Mouse (Mus musculus) B cell, adult (primary cell): ENCODE results near the gene Grtp1. TPM values are rescaled to one million over a fixed set of nuclear protein-coding genes. Genes with fewer than 3 reads are reported as not detected.

Source experiments
- total RNA-seq: library from RNA; stranded (reverse); gene quantifications from 4 replicates; pipeline ENCODE4 v1.2.4, GENCODE M21; 2023; ENCODE audit not compliant: inconsistent age

Gene Grtp1
- not detected in 4 replicates for total RNA-seq

DNA sequence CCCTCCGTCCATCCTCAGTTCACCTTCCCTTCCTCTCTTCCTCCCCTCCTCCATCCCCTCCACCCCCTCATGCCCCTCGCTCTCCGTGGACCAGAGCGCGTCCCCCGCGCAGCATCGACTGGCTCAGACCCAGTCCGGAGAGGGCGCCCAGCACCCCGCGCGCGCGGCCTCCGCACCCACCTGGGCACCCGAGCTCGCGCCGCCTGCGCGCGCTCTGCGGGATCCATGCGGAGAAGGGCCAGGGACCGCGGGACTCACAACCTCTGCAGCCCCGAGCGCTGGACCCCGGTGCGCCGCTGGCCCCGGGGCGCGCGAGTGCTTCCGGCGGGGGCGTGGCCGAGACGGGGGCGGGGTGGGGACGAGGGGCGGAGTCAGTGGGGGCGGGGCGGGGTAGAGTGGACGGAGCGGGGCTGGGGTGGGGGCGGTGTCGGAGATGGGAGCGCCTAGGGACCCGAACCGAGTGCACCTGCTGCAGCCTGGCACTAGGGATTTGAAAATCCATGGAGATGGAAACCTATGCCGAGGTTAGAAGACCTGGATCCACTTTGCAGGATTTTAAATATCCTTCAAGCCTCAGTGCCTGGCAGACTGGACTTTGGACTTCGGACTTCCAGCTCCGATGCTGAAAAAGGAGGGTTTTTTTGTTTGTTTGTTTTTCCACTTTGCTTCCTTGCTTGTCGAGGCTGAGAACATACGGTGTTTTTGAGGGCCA is at the start of gene Grtp1:
Grtp1 (minus strand) TSS at position 320 of the 712 bp plus-strand sequence.

DNA sequence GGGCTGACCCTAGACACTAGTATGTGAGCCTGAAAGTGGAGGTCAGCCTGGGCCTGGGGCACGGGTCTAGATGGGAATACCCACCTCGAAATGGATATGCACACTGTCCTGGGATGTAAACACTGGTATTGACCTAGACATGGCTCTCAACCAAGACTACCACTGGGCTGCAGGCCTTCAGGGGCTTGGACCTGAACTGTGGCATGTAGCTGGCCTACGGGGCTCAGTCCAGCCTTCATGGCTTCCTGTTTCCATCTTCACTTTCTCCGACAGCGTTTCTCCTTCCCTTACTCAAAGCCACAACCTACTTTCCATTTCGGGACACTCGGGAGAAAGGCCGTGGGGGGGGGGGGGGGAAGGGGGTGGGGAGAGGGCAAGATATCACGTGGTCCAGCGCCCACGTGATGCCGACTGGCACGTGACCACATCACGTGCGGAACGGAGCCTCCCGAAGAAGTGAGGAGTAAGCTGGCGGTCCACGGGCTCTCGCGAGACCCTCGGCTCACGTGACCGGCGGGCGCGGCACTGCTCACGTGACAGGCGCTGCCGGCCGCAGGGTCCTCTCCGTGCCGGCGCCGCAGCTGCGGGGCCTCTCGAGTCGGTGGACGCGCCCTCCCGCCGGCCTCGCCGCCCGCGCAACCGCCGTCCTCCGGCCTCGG is 41.6 kb downstream of the Grtp1 start, which contains the start of gene Lamp1:
Lamp1 (plus strand) TSS at position 444 of the 659 bp plus-strand sequence.

Other genes with a start within 250 kb of the Grtp1 start
- gene F7, start 174.6 kb downstream of the Grtp1 start, total RNA-seq, result not detected in 4 replicates
- not detected in 4 replicates for gene F10, start 163.3 kb downstream of the Grtp1 start, total RNA-seq
- gene Proz, start 139.7 kb downstream of the Grtp1 start, total RNA-seq, result not detected in 4 replicates
- 31.2 to 39.0 TPM (median 38.1 TPM) in 4 replicates for gene Pcid2, start 95.2 kb downstream of the Grtp1 start, total RNA-seq
- gene Cul4a, start 95.0 kb downstream of the Grtp1 start, total RNA-seq, result 40.1 to 50.0 TPM (median 46.4 TPM) in 4 replicates
- gene Lamp1, start 41.5 kb downstream of the Grtp1 start, total RNA-seq, result 138 to 148 TPM (median 140 TPM) in 4 replicates
- not detected in 4 replicates for gene Adprhl1, start 53.5 kb upstream of the Grtp1 start, total RNA-seq
- gene Dcun1d2, start 87.5 kb upstream of the Grtp1 start, total RNA-seq, result 11.8 to 12.9 TPM (median 11.9 TPM) in 4 replicates
- gene Tmco3, start 87.6 kb upstream of the Grtp1 start, total RNA-seq, result 12.6 to 16.3 TPM (median 14.7 TPM) in 4 replicates
- 19.7 to 30.6 TPM (median 27.2 TPM) in 4 replicates for gene Tfdp1, start 138.1 kb upstream of the Grtp1 start, total RNA-seq
- gene Atp4b, start 196.2 kb upstream of the Grtp1 start, total RNA-seq, result not detected in 4 replicates
- gene Grk1, start 204.5 kb upstream of the Grtp1 start, total RNA-seq, result not detected in 4 replicates
- gene Tmem255b, start 234.6 kb upstream of the Grtp1 start, total RNA-seq, result not detected in 4 replicates